Mouse (Mus musculus) 3T3-L1 (cell line): ENCODE measurements around the gene Tpte.
A peak's percentile ranks its signal among the peaks of the same experiment; 100 is the strongest.

Experiments
- DNase-seq: peaks from one replicate; pipeline ENCODE4 v3.0.0-alpha.2; 2015; ENCODE audit warnings: low read depth, low spot score

Tpte gene

DNA sequence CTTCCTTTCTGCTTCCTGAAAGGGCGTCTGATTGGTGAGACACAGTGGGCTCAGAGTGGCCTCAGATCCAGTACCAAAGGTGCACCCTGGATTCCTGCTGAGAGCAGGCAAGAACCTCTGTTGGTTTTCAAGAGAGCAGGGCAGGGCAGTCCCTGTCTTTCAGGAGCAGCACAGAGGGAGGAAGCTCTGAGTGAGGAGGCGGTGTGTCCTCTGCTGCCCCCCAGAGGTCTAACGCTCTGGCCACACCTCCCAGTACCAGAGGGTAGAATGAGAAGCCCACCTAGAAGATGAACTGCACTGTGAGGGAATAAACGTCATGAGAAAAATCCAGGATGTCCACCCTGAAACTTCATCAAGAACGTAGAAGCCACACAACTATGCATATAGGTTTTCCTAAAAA is 93.7 kb downstream of the Tpte start:
- DNase-seq: peak; percentile 39

DNA sequence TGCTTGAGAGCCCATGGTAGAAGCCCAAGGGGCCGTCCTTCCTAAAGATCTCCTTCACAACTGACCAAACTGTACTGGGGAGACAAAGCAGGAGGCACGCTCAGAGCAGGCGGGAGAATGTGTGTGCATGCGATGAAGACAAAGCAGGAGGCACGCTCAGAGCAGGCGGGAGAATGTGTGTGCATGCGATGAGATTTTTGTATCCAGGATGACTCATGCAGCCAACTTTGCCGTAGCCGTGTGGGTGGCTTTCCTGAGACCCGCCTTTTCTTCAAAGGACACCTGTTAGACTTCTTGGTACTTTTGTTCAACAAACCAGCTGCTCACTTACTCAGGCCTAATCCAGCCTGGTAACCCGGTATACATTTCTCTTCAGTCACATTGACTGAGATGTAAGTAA is 97.7 kb downstream of the Tpte start:
- DNase-seq: no peak

DNA sequence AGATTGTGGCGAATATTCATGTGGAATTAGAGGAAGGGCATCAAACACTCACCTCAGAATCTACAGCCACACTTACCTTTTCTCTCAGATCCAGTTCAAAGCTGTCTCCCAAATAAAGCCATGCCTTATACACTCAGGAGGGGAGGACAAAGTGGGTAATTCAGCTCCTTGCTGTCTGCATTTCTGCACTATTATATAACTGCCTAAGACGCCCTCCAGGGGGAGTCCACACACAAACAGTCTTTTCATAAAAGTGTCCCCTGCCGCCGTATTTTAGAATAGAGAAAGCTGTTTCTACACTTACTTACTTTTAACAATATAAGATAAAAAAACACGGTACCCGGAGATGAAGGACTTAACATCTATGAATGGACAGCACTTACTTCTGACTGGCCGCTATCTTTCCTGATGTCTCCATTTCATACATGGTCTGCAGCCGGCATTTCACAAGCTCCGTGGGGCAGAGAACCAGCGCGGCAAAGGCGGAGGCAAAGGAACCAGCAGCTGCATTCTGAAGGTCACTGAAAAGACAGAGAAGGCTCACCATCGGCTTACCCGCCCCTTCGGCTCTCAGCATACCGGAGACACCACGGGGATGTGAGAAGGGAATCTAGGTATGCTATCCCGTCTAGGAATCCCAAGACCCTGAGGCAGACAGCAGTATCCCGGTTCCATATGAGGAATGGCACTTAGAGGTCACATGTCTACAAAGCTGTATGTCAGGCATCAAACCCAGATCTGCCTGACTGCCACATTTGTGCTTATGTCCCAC is 99.8 kb downstream of the Tpte start:
- no peak for DNase-seq

DNA sequence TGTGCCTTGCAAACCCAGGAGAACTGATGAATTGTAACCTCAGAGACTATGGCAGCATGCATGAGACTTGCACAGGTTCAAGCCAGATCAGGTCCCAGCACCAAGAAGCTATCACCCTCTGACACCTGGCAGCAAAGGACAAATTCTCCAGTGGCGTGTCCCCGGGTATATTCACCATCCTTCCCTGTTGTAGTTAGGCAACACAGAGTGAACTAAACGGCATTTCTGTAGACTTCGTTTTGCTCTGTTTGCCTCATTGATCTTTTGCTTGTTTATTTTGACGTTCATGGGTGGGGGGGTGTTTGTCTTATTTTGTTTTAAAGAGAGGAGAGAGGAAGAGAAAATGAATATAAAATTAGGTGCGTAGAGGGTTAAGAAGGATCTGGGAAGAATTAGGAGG is 101.9 kb downstream of the Tpte start:
- DNase-seq: no peak

DNA sequence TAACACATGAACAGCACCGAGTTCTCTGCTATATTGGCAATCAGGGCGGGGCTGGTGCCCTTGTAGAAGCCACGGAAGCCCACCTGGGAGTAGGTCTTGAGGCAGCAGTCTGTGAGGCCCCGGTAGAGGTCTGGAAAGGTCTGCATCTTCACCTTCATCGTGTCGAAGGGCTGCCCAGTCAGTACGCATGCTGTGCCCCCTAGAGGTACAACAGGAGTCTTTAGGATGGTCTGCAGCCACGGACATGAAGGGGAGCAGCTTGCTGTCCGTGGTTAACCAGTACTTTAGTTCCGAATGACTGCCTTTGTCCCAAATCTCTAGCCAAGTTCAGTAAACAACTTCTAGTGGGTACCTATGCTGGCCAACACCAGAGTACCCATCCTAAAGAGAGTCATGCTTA is 106.6 kb downstream of the Tpte start:
- DNase-seq: no peak

DNA sequence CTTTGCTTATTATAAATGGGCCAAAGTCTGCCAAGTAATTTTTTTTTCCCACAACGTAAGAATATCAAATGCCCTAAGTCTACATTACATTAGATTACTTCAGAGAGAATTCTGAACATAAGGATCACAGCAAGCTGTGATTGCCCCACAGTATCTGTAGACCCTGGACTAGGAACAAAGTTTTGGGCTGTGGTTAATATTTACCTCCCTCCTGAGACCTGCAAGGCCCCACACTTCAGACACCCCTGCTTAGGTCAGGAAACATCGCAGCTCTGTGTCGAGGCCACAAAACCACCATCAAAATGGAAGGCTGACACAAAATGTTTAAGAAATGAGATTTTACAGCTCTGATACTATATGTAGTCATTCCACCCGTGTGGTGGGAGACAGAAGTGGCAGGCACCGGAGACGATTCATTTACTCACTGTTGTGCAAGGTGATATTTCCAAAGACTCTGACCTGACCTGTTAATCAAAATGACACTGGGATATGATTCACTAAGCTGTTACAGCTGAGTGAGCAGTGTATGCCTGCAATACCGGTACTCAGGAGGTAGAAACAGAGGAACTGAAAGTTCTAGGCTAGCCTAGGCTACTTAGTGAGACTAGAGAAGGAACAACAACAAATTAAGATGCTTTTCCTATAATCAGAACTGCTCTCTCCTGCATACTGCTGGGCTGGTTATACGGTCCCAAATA is 107.7 kb downstream of the Tpte start:
- DNase-seq: no peak

DNA sequence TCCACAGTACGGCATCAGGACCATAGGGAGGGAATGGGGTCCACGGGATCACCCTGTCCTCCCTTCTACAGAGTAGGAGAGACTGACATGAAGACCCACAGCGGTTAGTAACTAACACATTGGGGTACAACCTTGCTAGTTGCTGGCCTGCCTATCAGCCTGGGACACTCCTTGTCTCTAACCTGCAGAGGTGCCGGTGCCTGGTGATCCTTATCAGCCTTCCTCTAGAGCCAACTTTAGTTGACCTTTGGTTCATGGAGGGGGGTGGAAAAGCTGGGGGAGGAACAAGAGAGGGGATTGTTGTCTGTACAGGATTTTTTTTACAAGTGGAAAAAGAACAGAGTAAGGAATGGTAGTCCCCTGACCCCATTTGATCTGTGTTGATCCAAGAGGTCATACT is 111.2 kb downstream of the Tpte start:
- DNase-seq: no peak

DNA sequence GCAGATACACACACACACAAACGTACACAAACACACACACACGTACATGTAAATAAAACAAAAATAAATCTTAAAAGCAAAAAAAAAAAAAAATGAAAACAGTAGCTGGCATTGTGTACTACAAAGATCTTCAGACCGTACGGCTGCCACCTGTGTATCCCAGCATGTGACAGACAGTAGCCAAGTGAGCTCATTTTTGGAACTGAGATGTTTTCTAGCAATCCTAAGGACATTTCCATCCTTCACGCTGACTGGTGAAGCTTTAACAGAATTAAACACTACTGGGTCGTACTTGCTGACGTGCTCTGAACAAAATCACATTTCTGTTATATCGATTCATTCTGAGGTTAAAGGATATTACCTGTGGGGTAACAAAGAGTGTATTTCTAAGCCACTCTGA is 112.0 kb downstream of the Tpte start:
- no peak for DNase-seq

DNA sequence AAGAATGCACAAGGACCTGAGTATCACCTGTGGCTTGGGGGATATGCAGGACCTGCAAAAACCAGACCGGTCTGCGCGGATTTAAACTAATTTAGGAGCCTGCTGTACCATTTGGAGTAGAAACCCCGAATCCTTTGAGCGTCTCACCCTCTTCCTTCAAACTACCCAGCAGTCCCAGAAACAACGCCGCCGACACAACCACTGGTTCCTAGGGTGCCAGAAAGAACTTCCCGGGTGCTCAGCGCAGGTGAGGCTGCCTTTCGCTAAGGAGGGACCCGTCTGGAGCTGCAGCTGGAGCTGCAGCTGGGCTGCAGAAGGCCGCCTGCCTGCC is 114.5 kb downstream of the Tpte start:
- DNase-seq: peak; percentile 41

DNA sequence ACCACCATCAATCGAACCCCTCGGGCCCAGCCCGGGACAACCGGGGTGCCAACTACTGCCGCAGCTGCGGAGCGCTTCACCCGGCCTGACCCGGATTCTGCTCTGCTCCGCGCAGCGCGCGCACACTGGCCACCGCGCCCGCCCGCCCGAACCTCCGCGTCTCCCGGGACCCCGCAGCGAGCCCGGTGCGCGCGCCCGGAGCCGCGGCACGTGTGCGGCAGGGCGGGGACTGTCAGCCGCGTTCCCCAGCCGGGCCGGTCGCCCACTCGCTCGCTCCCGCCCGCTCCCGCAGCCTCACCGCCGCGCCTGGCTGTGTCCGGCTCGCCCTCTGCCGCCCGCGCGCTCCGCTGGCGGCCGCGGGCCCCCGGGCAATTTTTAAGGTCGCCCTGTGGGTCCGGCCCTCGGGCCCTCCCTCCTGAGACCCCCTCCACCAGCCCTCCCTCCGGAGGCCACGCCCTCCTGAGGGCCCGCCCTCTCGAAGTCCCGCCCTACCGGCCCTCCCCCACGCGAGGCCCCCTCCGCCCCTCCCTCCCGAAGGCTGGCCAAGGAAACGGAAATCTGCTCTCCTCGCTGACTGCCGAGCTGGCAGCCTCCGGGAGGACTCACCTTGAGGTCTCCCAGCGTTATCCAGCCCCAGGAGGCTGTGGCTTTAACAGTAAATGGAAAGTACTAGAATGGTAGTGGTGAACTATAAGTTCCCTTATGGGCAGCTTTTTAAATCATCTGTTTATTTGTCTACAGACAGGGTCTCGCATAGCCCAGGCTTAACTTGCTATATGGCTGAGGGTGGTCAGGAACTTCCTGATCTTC is 115.1 kb downstream of the Tpte start, which contains the start of gene Slc25a15:
TSS of gene Slc25a15 (minus strand) at position 456 of the 810 bp plus-strand sequence.
- DNase-seq: peak; percentile 77

DNA sequence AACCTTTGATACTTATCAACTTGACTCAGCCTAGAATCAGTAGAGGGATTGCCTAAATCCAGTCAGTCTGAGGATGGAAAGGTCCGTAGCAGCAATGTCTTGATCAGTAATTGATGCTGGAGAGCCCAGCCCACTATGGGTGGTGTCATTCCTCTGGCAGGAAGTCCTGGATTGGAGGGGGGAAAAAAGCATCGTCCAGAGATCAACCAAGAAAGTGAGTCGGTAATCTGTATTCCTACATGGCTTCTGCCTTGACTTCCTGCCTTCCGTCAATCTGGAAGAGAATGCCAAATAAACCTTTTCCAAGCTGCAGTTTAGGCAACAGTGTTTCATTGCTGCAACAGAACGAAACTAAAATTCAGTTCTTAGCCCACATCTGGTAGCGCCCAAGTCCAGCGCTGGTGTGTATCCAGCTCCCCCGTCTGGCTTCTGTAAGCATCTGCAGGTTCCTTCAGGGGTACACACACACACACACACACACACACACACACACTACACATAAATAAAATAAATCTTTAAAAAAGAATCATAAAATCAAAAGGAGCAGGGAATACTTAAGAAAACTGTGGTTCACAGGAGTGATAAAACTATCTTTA is 116.1 kb downstream of the Tpte start:
- peak; percentile 23 for DNase-seq

DNA sequence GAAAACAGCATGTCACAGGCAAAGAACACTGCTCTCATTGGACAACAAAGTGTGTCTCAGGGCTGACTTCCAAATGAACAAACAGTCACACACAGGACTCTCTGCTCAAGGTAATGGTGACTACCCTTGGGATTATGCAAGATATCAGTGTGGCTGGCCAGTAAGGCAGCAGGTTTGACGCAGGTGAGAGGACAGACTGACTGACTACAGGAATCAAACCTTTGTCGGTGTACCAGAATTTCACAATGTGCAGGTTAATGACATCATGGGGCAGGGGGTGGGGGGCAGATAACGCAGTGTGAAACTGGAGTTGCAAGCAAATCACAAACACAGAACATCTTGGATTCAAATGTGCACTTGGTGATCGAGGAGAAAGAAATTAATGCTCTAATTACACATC is 117.4 kb downstream of the Tpte start:
- no peak for DNase-seq

DNA sequence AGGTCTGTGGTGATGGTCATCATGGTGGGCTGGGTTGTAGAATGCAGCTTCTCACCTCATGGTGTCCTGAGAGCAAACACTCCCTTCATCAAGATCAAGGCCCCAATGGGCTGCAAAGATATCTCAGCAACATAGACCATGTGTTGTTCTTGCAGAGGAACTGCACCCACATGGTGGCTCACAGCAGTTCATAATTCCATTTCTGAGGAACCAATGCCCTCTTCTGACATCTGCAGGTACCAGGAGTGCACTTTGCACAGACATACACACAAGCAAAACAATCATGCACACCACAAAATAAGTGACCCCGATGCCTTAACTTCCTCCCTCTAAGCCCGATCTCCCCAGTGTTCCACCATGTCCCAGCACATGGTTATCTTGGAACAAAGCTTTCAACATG is 120.0 kb downstream of the Tpte start:
- DNase-seq: no peak

DNA sequence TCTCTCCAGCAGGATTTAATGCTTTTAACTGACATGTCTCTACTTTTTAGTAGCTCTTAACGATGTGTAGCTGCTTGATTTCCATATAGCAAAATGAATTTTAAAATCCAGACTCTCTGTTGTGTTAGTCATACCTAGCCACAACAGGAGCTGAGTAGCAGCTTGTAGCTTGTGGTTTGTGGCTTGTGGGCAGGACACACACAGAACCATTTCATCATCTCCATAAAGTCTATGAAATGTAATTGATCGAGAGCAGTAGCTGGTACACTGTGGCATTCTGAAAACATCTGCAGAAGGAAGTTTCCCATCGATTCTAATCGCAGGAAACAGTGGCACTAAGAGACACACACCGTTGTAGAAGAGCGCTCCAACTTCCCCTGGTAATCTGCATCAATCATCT is 122.5 kb downstream of the Tpte start:
- peak; percentile 72 for DNase-seq

DNA sequence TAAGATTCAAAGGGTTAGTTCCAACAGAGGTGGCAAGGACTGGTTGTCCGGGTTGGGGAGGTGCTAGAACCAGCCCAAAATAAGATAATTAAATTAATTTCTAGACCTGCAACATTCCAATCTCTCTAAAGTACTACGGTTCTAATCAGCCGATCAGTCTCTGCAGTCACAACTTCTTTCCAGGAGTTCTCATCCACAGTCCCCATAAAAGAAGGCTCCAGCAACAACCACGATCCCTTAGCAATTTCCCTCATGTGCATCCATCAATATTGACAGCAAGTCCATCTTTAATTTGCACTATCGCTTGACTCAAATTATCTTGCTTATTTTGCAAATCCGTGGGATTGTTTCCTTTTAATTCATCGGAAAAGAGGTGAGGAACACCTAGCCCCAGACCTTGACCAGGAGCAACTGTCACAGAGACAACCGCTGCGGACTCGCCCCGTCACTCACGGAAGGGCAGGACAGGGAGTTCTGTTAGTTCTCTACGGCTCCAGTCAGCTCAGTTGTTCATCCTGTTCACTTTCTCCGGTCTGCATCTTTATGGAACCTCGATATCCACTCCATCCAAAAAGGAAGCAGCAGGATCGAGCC is 127.5 kb downstream of the Tpte start:
- DNase-seq: no peak

DNA sequence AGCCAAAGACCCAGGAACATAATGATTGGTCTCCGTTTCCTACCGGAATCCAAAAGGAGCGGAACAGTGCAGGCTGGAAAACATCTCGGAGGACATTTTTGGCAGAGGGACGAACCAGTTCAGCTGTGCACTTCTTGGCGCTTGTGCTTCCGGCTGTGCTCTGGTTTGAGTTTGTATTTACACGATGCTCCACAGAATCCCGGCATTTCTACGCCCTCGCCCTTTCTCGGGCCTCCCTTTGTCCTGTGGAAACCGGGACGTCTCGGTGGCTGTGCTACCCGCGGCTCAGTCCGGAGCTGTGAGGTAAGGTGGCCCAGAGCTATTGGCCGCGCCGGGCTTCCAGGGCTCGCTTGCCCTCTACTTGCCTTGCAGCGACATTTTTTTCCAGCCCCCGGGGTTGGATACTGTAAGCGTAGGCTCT is 128.1 kb downstream of the Tpte start, which contains the start of gene Mrps31:
TSS of gene Mrps31 (plus strand) at position 80 of the 421 bp plus-strand sequence.
- peak; percentile 95 for DNase-seq

DNA sequence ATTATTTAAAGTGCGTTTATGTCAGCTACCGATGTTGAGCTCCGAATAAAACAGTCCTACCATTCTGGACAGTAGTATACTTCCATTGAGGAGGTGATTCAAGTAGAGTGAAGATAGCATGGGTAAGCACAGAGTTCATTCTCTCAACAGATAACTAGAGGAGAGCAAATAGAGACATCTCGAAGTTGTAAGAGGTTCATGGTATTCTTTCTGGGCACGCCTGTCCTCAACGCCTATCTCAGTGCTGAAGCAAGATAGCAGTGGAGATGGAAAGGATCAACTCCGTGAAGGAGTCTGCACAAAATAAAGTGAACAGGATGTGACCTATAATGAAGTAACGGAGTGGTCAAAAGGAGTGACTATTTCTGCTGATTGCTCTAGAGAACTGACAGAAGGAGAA is 128.7 kb downstream of the Tpte start:
- peak; percentile 24 for DNase-seq
